Mouse (Mus musculus) stomach, embryonic 15.5 days (tissue): ENCODE results near the gene Zfp36l1. TPM values are rescaled to one million over a fixed set of nuclear protein-coding genes. Genes with fewer than 3 reads are reported as not detected.

Experiments used
- ATAC-seq: fragments of 200-750 bp; cut with Nextera tagmentation; 2 replicates; pipeline ENCODE4 v1.8.0; 2017; ENCODE audit warnings: low read depth, moderate number of reproducible peaks, moderate TSS enrichment; ENCODE audit not compliant: insufficient read depth, low FRiP score
- H3K27ac ChIP-seq: fragments of 300-500 bp; sonication (generic); 2 replicates; pipeline ENCODE4 v1.5.1; 2015; ENCODE audit warnings: mild to moderate bottlenecking, inconsistent platforms
- H3K27me3 ChIP-seq: fragments of 300-500 bp; sonication (generic); replicated peaks from 2 replicates; pipeline ENCODE4 v1.6.1; 2015; ENCODE audit warnings: inconsistent platforms
- H3K36me3 ChIP-seq: fragments of 300-500 bp; sonication (generic); 2 replicates; pipeline ENCODE4 v1.6.1; 2015; ENCODE audit warnings: inconsistent platforms
- H3K4me1 ChIP-seq: fragments of 300-500 bp; sonication (generic); 2 replicates; pipeline ENCODE4 v1.6.1; 2015; ENCODE audit warnings: inconsistent platforms
- H3K4me2 ChIP-seq: fragments of 300-500 bp; sonication (generic); 2 replicates; pipeline ENCODE4 v1.6.1; 2015; ENCODE audit warnings: mild to moderate bottlenecking, inconsistent platforms
- H3K4me3 ChIP-seq: fragments of 300-500 bp; sonication (generic); replicated peaks from 2 replicates; pipeline ENCODE4 v1.5.1; 2015; ENCODE audit warnings: inconsistent platforms
- H3K9ac ChIP-seq: fragments of 300-500 bp; sonication (generic); 2 replicates; pipeline ENCODE4 v1.6.1; 2015; ENCODE audit warnings: inconsistent platforms
- H3K9me3 ChIP-seq: fragments of 300-500 bp; sonication (generic); 2 replicates; pipeline ENCODE4 v1.6.1; 2016; ENCODE audit warnings: inconsistent platforms
- WGBS: fragments of 180-500 bp; shearing (Covaris S2); methylation state at CpG from one replicate; pipeline ENCODE4 v1.1.7; 2015; 5-methylcytosine and 5-hydroxymethylcytosine counted together
- polyA plus RNA-seq: library from polyadenylated mRNA; unstranded; fragments of >200 nt; fragmentation: Nextera tagmentation; extraction: Ambion mirVana; gene quantifications from 2 replicates; pipeline ENCODE4 v1.2.1, GENCODE M21; 2015

The Zfp36l1 gene
- polyA plus RNA-seq, 1 experiment from 2014 or later, result 146 TPM

DNA sequence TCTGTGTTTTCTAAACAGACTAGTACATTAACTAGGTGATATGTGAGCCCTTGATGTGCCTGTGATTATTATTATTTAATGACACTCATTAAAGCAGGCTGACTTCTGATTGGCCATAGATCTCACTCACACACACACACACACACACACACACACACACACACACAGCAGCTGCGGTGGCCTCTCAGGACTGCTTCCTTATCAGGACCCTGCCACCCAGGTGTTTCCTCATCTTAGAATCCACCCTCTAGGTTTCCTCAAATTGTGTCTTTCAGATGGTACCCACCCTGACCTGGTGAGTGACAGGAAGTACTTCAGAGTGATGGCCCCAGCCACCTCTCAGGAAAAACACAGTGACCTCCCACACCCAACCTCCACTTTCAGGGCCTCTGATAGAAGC lies 52.0 kb downstream of the Zfp36l1 start:
- peaks cover 32% of the 10 kb centered on the region for H3K4me1 ChIP-seq
- H3K4me3 ChIP-seq, result no peak overlapping the region
- no peaks in the 10 kb centered on the region for H3K27me3 ChIP-seq
- H3K9ac ChIP-seq, result no peak overlapping the region
- H3K9me3 ChIP-seq, result no peaks in the 10 kb centered on the region
- ATAC-seq, result no peak
- peak overlapping the region; percentile 91; the same call in 1 of the 2 replicates for H3K27ac ChIP-seq
- no peaks in the 10 kb centered on the region for H3K36me3 ChIP-seq
- H3K4me2 ChIP-seq, result no peak overlapping the region
- WGBS, result 59% methylated on average over 1 of the region's 1 CpGs

DNA sequence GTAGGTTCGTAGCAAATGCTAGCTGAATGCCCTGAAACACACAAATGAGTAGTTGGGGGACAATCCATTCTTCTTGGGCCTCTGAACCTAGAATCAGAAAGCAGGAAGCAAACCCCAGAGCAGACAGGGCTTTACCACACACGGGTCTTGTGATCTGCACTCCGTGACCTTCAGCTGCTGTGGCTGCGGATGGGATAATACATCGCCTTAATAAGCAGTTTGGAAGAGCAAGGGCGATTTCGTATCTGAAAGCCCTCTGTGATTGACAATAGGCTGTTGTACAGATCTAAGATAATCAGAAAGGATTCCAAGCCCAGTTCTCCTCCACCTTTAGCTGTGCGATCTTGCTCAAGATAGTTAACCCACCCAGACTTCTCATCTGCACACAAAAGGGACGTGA lies 52.5 kb downstream of the Zfp36l1 start:
- Histone ChIP-seq H3K27me3 (no peaks in the 10 kb centered on the region), H3K4me3 (no peak overlapping the region), H3K4me2 (no peak overlapping the region), H3K9ac (no peak overlapping the region), H3K4me1 (peaks cover 32% of the 10 kb centered on the region), H3K36me3 (no peaks in the 10 kb centered on the region), H3K9me3 (no peaks in the 10 kb centered on the region), H3K27ac (0 out of 2 replicates have a peak overlapping the region, but pooled peaks have one; percentile 26)
- 56% methylated on average over 9 of the region's 9 CpGs for WGBS
- no peak for ATAC-seq

DNA sequence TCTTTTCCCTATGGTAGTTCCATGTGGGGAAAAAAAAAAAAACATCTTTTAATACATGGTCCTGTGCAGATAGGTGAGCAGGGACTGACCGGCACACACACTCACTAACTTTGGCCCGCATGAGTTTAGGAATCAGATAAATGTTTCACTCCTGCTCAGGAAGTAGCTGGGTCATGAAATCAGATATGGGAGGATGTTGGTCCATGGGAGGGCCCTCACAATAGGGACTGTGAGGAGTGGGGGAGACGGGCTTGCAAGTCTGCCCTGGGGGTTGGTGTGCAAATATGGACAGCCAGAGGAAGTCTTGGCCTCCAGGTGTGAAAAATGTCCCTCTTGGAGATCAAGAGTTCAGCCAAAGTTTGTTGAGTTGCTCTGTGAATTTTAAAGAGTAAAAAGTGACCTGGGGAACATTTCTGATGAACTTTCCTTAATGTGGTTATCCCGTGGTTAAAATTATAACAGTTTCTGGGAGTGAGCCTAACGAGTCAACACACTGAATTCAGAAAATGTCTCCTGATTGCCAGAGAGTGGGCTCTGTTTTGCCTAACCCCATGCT lies 53.0 kb downstream of the Zfp36l1 start:
- H3K4me3 ChIP-seq, result no peak overlapping the region
- H3K9me3 ChIP-seq, result no peaks in the 10 kb centered on the region
- no peak for ATAC-seq
- H3K4me2 ChIP-seq, result no peak overlapping the region
- no peaks in the 10 kb centered on the region for H3K36me3 ChIP-seq
- WGBS, result 42% methylated on average over 5 of the region's 5 CpGs
- H3K9ac ChIP-seq, result no peak overlapping the region
- H3K27me3 ChIP-seq, result no peaks in the 10 kb centered on the region
- peaks cover 32% of the 10 kb centered on the region for H3K4me1 ChIP-seq
- peak overlapping the region; percentile 26; the same call in 1 of the 2 replicates for H3K27ac ChIP-seq

Other genes starting within 250 kb of the Zfp36l1 start
- gene Actn1, start 147.4 kb upstream of the Zfp36l1 start, polyA plus RNA-seq, result 61.2 and 65.0 TPM in 2 replicates